Mouse (Mus musculus) testis, postnatal 10 days (tissue): ENCODE measurements around the gene D130043K22Rik.
A peak's percentile ranks its signal among the peaks of the same experiment; 100 is the strongest.

ENCODE experiments used
- DNase-seq: peaks from one replicate; pipeline ENCODE4 v3.0.0; 2021; ENCODE audit warnings: low spot score

D130043K22Rik gene

GRCm38 (mm10) chr13:24844983-24845955 lies at the start of gene D130043K22Rik:
Gene D130043K22Rik, plus strand, starts transcription at chr13:24845135.
- DNase-seq = peak; percentile 68

GRCm38 (mm10) chr13:24798686-24799085 lies 46.2 kb upstream of the D130043K22Rik start:
- no peak for DNase-seq

GRCm38 (mm10) chr13:24799378-24799777 lies 45.6 kb upstream of the D130043K22Rik start:
- no peak for DNase-seq

- DNase-seq = peak; percentile 54
Observed at GRCm38 (mm10) chr13:24799925-24800673, 44.8 kb upstream of the D130043K22Rik start.

- DNase-seq = peak; percentile 97
Observed at GRCm38 (mm10) chr13:24800674-24801307, 44.1 kb upstream of the D130043K22Rik start.

- peak; percentile 79 for DNase-seq
Observed at GRCm38 (mm10) chr13:24801308-24801921, 43.5 kb upstream of the D130043K22Rik start, which contains the start of gene BC005537. Gene BC005537, plus strand, starts transcription at chr13:24801657.

- DNase-seq = peak; percentile 59
Observed at GRCm38 (mm10) chr13:24802131-24802691, 42.7 kb upstream of the D130043K22Rik start.

- no peak for DNase-seq
Observed at GRCm38 (mm10) chr13:24803196-24803595, 41.7 kb upstream of the D130043K22Rik start.

GRCm38 (mm10) chr13:24806079-24806478 lies 38.9 kb upstream of the D130043K22Rik start:
- DNase-seq = peak; percentile 60

GRCm38 (mm10) chr13:24812521-24812920 lies 32.4 kb upstream of the D130043K22Rik start:
- DNase-seq = no peak

- DNase-seq = no peak
Observed at GRCm38 (mm10) chr13:24814616-24815015, 30.3 kb upstream of the D130043K22Rik start.

- DNase-seq = no peak
Observed at GRCm38 (mm10) chr13:24816125-24817092, 28.5 kb upstream of the D130043K22Rik start.

- no peak for DNase-seq
Observed at GRCm38 (mm10) chr13:24819931-24820330, 25.0 kb upstream of the D130043K22Rik start.

- DNase-seq = no peak
Observed at GRCm38 (mm10) chr13:24822663-24823343, 22.1 kb upstream of the D130043K22Rik start.

GRCm38 (mm10) chr13:24824647-24825046 lies 20.3 kb upstream of the D130043K22Rik start:
- no peak for DNase-seq

- DNase-seq = no peak
Observed at GRCm38 (mm10) chr13:24825587-24825986, 19.3 kb upstream of the D130043K22Rik start.

- no peak for DNase-seq
Observed at GRCm38 (mm10) chr13:24826116-24826515, 18.8 kb upstream of the D130043K22Rik start.

GRCm38 (mm10) chr13:24830756-24831352 lies 14.1 kb upstream of the D130043K22Rik start:
- DNase-seq = no peak
